Mouse (Mus musculus): ENCODE results near the gene Hist2h3c1. TPM values are rescaled to one million over a fixed set of nuclear protein-coding genes. Genes with fewer than 3 reads are reported as not detected.
"Not testable (repeated sequence)": the region's sequence is repeated elsewhere in the genome, so short reads cannot be mapped to it uniquely, and the experiment has no call there.

The Hist2h3c1 gene
- not detected in 2 replicates for polyA plus RNA-seq (2012; rRNA removed)

GRCm38 (mm10) chr3:96246427-96246856 lies at the start of gene Hist2h3c1:
Hist2h3c1 (plus strand) TSS chr3:96246685.
- not testable (repeated sequence) for DNase-seq; H3K36me3 ChIP-seq (ENCODE audit: control insufficient read depth, insufficient read depth, low read length); H3K27me3 ChIP-seq (ENCODE audit: control insufficient read depth, insufficient read depth, low read length)
- Histone ChIP-seq H3K4me3 (ENCODE audit: control insufficient read depth, insufficient read depth, low read length) (peak within 1 kb of the TSS; percentile 67), H3K27ac (ENCODE audit: control insufficient read depth, insufficient read depth, low read length) (peak within 1 kb of the TSS; percentile 94), H3K4me1 (replicated peaks; ENCODE audit: control insufficient read depth, insufficient read depth, low read length) (peaks cover 24% of the 10 kb centered on the region)
- WGBS: under 1% methylated on average over 16 of the region's 47 CpGs

GRCm38 (mm10) chr3:96197129-96197749 lies 49.2 kb upstream of the Hist2h3c1 start:
- Histone ChIP-seq H3K4me1 (replicated peaks; ENCODE audit: control insufficient read depth, insufficient read depth, low read length) (peaks cover 22% of the 10 kb centered on the region), H3K27ac (ENCODE audit: control insufficient read depth, insufficient read depth, low read length) (peak overlapping the region; percentile 67; the same call in 1 of the 2 replicates), H3K36me3 (ENCODE audit: control insufficient read depth, insufficient read depth, low read length) (no peaks in the 10 kb centered on the region), H3K27me3 (ENCODE audit: control insufficient read depth, insufficient read depth, low read length) (no peaks in the 10 kb centered on the region), H3K4me3 (ENCODE audit: control insufficient read depth, insufficient read depth, low read length) (peak overlapping the region; percentile 89)
- under 1% methylated on average over 50 of the region's 50 CpGs for WGBS
- DNase-seq: peak; percentile 84
- TF ChIP-seq CTCF (IDR thresholded peaks at IDR 0.05; ENCODE audit: borderline replicate concordance, control insufficient read depth, extremely low read depth, insufficient read depth, low read length, poor library complexity): no peak
- TF ChIP-seq POLR2A (IDR thresholded peaks at IDR 0.05; ENCODE audit: control insufficient read depth, extremely low read depth, insufficient read depth, low read length, poor library complexity): peak; percentile 67

GRCm38 (mm10) chr3:96198181-96198580 lies 48.3 kb upstream of the Hist2h3c1 start:
- Histone ChIP-seq H3K4me1 (replicated peaks; ENCODE audit: control insufficient read depth, insufficient read depth, low read length) (peaks cover 22% of the 10 kb centered on the region), H3K27me3 (ENCODE audit: control insufficient read depth, insufficient read depth, low read length) (no peaks in the 10 kb centered on the region), H3K4me3 (ENCODE audit: control insufficient read depth, insufficient read depth, low read length) (peak overlapping the region; percentile 27; the same call in 1 of the 2 replicates), H3K27ac (ENCODE audit: control insufficient read depth, insufficient read depth, low read length) (peak overlapping the region; percentile 96), H3K36me3 (ENCODE audit: control insufficient read depth, insufficient read depth, low read length) (no peaks in the 10 kb centered on the region)
- DNase-seq: peak; percentile 51
- 2% methylated on average over 6 of the region's 6 CpGs for WGBS
- TF ChIP-seq POLR2A (IDR thresholded peaks at IDR 0.05; ENCODE audit: control insufficient read depth, extremely low read depth, insufficient read depth, low read length, poor library complexity): no peak
- TF ChIP-seq CTCF (IDR thresholded peaks at IDR 0.05; ENCODE audit: borderline replicate concordance, control insufficient read depth, extremely low read depth, insufficient read depth, low read length, poor library complexity): no peak

GRCm38 (mm10) chr3:96198601-96199251 lies 47.8 kb upstream of the Hist2h3c1 start:
- not testable (repeated sequence) for DNase-seq; H3K27me3 ChIP-seq (ENCODE audit: control insufficient read depth, insufficient read depth, low read length); H3K36me3 ChIP-seq (ENCODE audit: control insufficient read depth, insufficient read depth, low read length); H3K4me3 ChIP-seq (ENCODE audit: control insufficient read depth, insufficient read depth, low read length); H3K27ac ChIP-seq (ENCODE audit: control insufficient read depth, insufficient read depth, low read length)
- WGBS: 35% methylated on average over 8 of the region's 8 CpGs
- H3K4me1 ChIP-seq (replicated peaks; ENCODE audit: control insufficient read depth, insufficient read depth, low read length): peaks cover 22% of the 10 kb centered on the region

- H3K27ac ChIP-seq (ENCODE audit: control insufficient read depth, insufficient read depth, low read length): no peak overlapping the region
- no peak for DNase-seq
- no peak overlapping the region for H3K4me3 ChIP-seq (ENCODE audit: control insufficient read depth, insufficient read depth, low read length)
- TF ChIP-seq CTCF (IDR thresholded peaks at IDR 0.05; ENCODE audit: borderline replicate concordance, control insufficient read depth, extremely low read depth, insufficient read depth, low read length, poor library complexity): no peak
- TF ChIP-seq POLR2A (IDR thresholded peaks at IDR 0.05; ENCODE audit: control insufficient read depth, extremely low read depth, insufficient read depth, low read length, poor library complexity): no peak
- no peaks in the 10 kb centered on the region for H3K36me3 ChIP-seq (ENCODE audit: control insufficient read depth, insufficient read depth, low read length)
- peaks cover 20% of the 10 kb centered on the region for H3K4me1 ChIP-seq (replicated peaks; ENCODE audit: control insufficient read depth, insufficient read depth, low read length)
- no peaks in the 10 kb centered on the region for H3K27me3 ChIP-seq (ENCODE audit: control insufficient read depth, insufficient read depth, low read length)
- WGBS: 64% methylated on average over 2 of the region's 2 CpGs
These were observed 46.8 kb upstream of the Hist2h3c1 start for GRCm38 (mm10) chr3:96199731-96200130.

- WGBS: 73% methylated on average over 3 of the region's 3 CpGs
- TF ChIP-seq POLR2A (IDR thresholded peaks at IDR 0.05; ENCODE audit: control insufficient read depth, extremely low read depth, insufficient read depth, low read length, poor library complexity) (no peak), CTCF (IDR thresholded peaks at IDR 0.05; ENCODE audit: borderline replicate concordance, control insufficient read depth, extremely low read depth, insufficient read depth, low read length, poor library complexity) (no peak)
- H3K4me3 ChIP-seq (ENCODE audit: control insufficient read depth, insufficient read depth, low read length): no peak overlapping the region
- H3K4me1 ChIP-seq (replicated peaks; ENCODE audit: control insufficient read depth, insufficient read depth, low read length): no peaks in the 10 kb centered on the region
- no peaks in the 10 kb centered on the region for H3K36me3 ChIP-seq (ENCODE audit: control insufficient read depth, insufficient read depth, low read length)
- DNase-seq: no peak
- H3K27ac ChIP-seq (ENCODE audit: control insufficient read depth, insufficient read depth, low read length): no peak overlapping the region
- no peaks in the 10 kb centered on the region for H3K27me3 ChIP-seq (ENCODE audit: control insufficient read depth, insufficient read depth, low read length)
These were observed 38.7 kb upstream of the Hist2h3c1 start for GRCm38 (mm10) chr3:96207819-96208218.

- Histone ChIP-seq H3K4me3 (ENCODE audit: control insufficient read depth, insufficient read depth, low read length) (no peak overlapping the region), H3K36me3 (ENCODE audit: control insufficient read depth, insufficient read depth, low read length) (no peaks in the 10 kb centered on the region), H3K27me3 (ENCODE audit: control insufficient read depth, insufficient read depth, low read length) (no peaks in the 10 kb centered on the region), H3K27ac (ENCODE audit: control insufficient read depth, insufficient read depth, low read length) (no peak overlapping the region), H3K4me1 (replicated peaks; ENCODE audit: control insufficient read depth, insufficient read depth, low read length) (no peaks in the 10 kb centered on the region)
- TF ChIP-seq CTCF (IDR thresholded peaks at IDR 0.05; ENCODE audit: borderline replicate concordance, control insufficient read depth, extremely low read depth, insufficient read depth, low read length, poor library complexity): no peak
- WGBS: 61% methylated on average over 15 of the region's 15 CpGs
- no peak for DNase-seq
These were observed 37.2 kb upstream of the Hist2h3c1 start for GRCm38 (mm10) chr3:96209242-96209641.

Measured in thymus, adult 2 months (tissue).